8 mouse cellular contexts compared by ENCODE assay signal in genomic region chr2:52858529-52859465, GRCm38 (mm10). TPM values are rescaled to one million over a fixed set of nuclear protein-coding genes. Genes with fewer than 3 reads are reported as not detected.
DNase-seq lines count a peak whose midpoint lies in the region; ATAC-seq and TF ChIP-seq lines count a peak whose summit lies in the region.

No protein-coding gene starts in this region.

- TF ChIP-seq POLR2A in cerebellum, adult 2 months (IDR thresholded peaks at IDR 0.05; ENCODE audit: borderline replicate concordance, insufficient read depth, low read length): no peak

- 0 out of 2 replicates have a peak overlapping the region, but pooled peaks have one; percentile 12 for H3K27ac ChIP-seq in cerebellum, adult 2 months (ENCODE audit: insufficient read depth, low read length)
- peak overlapping the region; percentile 90 for H3K27ac ChIP-seq in hindbrain, embryonic 11.5 days (ENCODE audit: low read depth, low read length)

- WGBS in cerebellum, adult 2 months: 1% methylated on average over 45 of the region's 46 CpGs
- WGBS in hindbrain, embryonic 11.5 days: under 1% methylated on average over 46 of the region's 46 CpGs

- H3K4me3 ChIP-seq in cerebellum, adult 2 months (replicated peaks; ENCODE audit: insufficient read depth, low read depth, low read length): peak overlapping the region; percentile 63
- H3K4me3 ChIP-seq in hindbrain, embryonic 11.5 days (ENCODE audit: low read depth, low read length): peak overlapping the region; percentile 98

- H3K9me3 ChIP-seq in hindbrain, embryonic 11.5 days (ENCODE audit: control insufficient read depth, low read length): no peaks in the 10 kb centered on the region

- peaks cover 14% of the 10 kb centered on the region for H3K4me1 ChIP-seq in cerebellum, adult 2 months (ENCODE audit: control insufficient read depth, insufficient read depth, low read length)
- H3K4me1 ChIP-seq in hindbrain, embryonic 11.5 days (replicated peaks; ENCODE audit: control insufficient read depth, insufficient read depth, low read length): 0 out of 2 replicates have a peak, but pooled peaks cover 2% of the 10 kb centered on the region

- H3K4me2 ChIP-seq in hindbrain, embryonic 11.5 days (replicated peaks; ENCODE audit: low read depth, low read length): peak overlapping the region; percentile 80

- DNase-seq in WW6 (ENCODE audit: low read depth, low spot score): peak; percentile 9
- peak; percentile 68 to 74 for DNase-seq in cerebellum, adult 2 months
- peak; percentile 10 to 11 for DNase-seq in frontal cortex, postnatal 25 days (ENCODE audit: low spot score in 2 of 2)
- DNase-seq in hindbrain, embryonic 11.5 days (ENCODE audit: low spot score): peak; percentile 71
- peak; percentile 26 to 38 for DNase-seq in layer of hippocampus, postnatal 25 days (ENCODE audit: extremely low spot score in 1 of 2, low spot score in 1 of 2)
- peak; percentile 46 to 61 for DNase-seq in lung, postnatal 4 days
- DNase-seq in right cerebral cortex, postnatal 25 days: peak; percentile 56
- DNase-seq in T-cell, adult 2 months (ENCODE audit: low spot score): no peak

- no peaks in the 10 kb centered on the region for H3K36me3 ChIP-seq in hindbrain, embryonic 11.5 days (ENCODE audit: control insufficient read depth, insufficient read depth, low read length)

- peak; percentile 61 for ATAC-seq in hindbrain, embryonic 11.5 days (ENCODE audit: low FRiP score)

- H3K27me3 ChIP-seq in cerebellum, adult 2 months (ENCODE audit: control insufficient read depth, insufficient read depth, low read length): no peaks in the 10 kb centered on the region
- no peaks in the 10 kb centered on the region for H3K27me3 ChIP-seq in hindbrain, embryonic 11.5 days (ENCODE audit: control insufficient read depth, insufficient read depth, low read length)

- H3K9ac ChIP-seq in hindbrain, embryonic 11.5 days (ENCODE audit: low read depth, low read length): peak overlapping the region; percentile 95

- TF ChIP-seq CTCF in cerebellum, adult 2 months (IDR thresholded peaks at IDR 0.05; ENCODE audit: borderline replicate concordance, insufficient read depth, low read depth, low read length): no peak

RNA-seq across cellular contexts. Expression of gene Fmnl2, which starts 1.1 kb away (rescaled TPM):
- polyA plus RNA-seq in cerebellum, adult 2 months (2012; rRNA removed): 25.3 and 25.5 TPM in 2 replicates
- 10.1 and 19.5 TPM in 2 replicates for polyA plus RNA-seq in hindbrain, embryonic 11.5 days (2014; fragmentation: Nextera tagmentation; extraction: Ambion mirVana)
- 10 to 100 TPM; 45.2 to 45.7 TPM for total RNA-seq in layer of hippocampus, postnatal 25 days (2021)
